Mouse (Mus musculus) Muller cell, postnatal 12 days (primary cell): ENCODE data around the gene Slc22a18.

Source experiments
- DNase-seq: peaks from one replicate; pipeline ENCODE4 v3.0.0-alpha.2; 2015; ENCODE audit errors: inconsistent ontology term

Gene Slc22a18

GRCm38 (mm10) chr7:143473347-143474101, at the start of gene Slc22a18:
TSS of gene Slc22a18 (plus strand) at chr7:143473736.
- no peak for DNase-seq

DNA sequence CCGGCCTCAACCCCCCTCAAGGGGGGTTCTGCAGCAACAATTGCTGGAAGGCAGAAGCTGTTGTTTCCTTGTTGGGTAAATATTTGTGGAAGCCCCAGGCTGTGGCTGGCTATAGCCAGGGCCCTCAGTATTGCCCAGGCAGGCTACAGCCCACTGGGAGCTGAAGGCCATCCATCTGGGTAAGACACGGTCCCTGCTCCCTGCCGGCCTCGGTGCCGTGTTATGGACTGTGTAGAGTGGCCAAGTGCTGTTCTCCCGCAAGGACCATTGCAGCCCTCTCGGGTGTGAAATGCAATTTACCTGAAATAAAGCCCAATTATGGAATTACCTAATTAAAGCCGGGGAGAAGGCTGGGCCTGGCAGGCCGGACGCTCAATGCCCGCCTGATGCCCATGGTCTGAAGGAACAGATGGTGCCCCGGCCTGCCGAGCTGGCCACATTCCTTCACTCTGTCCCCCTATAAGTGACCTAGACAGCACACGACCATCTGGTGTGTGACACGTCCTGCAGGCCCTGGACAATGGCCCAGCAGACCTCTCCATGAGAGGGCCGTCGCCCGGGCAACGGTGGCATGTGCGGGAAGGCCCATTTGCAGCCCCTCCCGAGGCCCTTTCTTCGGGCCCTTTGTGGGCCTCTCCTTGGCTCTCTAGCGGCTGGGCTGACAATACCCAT, 45.3 kb upstream of the Slc22a18 start:
- peak; percentile 88 for DNase-seq

DNA sequence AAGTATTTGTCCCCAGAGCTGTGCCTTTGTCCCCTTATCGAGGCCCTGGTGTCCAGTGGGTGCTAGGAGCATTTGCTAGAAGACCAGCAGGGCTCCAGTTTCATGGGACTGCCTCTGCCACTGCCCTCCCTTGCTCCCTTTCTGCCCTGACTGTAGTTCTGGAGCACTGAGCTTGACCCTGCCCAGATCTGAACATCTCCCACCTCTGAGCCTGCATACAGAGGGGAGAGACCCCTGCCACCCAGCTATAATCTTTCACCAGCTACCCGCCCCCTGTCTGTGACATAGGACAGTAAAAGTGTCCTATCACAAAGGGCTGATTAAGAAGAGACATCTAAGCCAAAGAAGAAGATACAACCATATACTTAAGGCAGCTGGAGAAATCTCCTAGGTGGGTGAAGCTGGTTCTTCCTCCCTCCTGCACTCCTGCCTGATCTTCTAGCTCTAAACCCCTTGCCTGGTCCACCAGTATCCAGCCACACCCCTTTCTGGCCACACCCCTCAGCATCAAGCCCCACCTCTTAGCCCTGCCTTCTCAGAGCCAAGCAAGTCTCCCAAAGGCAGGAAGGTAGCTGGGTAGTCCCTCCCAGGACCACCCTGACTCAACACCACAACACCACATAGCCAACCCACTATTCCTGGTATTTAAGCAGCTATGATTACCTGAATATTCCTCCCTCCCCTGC, 44.6 kb upstream of the Slc22a18 start:
- no peak for DNase-seq

- no peak for DNase-seq
Measured at GRCm38 (mm10) chr7:143432631-143433030, 40.9 kb upstream of the Slc22a18 start.

- peak; percentile 56 for DNase-seq
Measured at GRCm38 (mm10) chr7:143433331-143433730, 40.2 kb upstream of the Slc22a18 start.

DNA sequence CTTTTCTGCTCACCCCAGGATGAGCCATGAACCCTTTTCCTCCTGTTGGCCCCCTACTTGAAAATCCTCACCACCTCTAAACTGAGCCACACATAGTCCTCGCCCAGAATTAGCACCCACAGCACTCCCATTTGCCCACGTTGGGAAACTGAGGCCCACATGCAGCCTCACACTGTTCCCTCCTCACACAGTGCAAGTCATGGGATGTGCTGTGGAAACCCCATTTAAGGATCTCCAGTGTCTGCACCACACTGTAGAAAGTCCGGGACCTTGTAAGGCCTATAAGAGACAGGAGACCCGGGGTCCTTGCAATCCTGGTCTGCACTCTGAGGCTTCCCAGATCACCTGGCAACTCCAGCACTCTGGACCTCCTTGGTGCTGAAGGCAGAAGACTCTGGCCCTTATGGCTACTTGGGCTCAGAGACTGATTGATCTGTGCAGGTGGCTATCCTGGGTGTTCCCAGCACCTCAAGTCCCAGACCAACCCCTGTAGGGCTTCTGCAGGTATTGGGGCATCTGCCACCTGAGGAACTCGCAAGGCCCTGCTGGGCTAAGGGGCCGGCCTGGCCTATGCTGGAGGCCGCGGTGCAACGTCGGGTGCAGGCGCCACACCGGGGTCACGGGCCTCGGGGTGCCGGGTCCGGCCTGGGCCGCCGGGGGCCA, 36.2 kb upstream of the Slc22a18 start:
- no peak for DNase-seq

DNA sequence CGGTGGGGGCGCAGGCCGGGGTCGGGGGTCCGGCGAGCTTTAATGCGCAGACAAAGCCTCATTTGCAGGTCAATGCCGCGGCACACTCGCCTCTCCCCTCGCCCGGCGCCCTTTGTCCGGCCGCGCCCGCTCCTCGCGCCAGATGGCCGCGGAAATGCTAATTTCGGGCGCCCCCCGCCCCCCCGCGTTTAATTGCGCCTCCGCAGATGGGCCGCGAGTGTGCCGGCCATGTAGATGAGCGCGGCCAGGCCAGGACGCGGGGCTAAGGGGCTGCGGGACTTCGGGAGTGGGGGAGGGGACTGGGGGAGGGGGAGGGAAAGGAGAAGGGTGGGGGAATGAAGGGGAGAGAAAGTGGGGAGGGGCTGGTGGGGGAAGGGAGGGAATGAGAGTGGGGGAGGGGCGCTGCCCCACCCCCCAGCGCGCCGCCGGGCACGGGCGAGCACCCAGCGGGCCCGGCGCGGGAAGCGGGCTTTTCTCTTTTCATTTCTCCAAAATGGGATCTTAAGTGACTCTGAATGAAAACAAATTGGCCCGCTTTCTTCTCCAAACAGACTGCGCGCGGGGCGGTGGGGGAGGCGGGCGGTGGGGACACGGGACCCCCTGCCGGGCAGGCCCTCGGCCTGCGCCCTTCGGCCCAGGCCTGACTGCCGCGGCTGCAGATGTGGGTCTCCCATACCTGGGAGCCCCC, 35.5 kb upstream of the Slc22a18 start:
- peak; percentile 46 for DNase-seq

- no peak for DNase-seq
Measured at GRCm38 (mm10) chr7:143438965-143439364, 34.6 kb upstream of the Slc22a18 start.

DNA sequence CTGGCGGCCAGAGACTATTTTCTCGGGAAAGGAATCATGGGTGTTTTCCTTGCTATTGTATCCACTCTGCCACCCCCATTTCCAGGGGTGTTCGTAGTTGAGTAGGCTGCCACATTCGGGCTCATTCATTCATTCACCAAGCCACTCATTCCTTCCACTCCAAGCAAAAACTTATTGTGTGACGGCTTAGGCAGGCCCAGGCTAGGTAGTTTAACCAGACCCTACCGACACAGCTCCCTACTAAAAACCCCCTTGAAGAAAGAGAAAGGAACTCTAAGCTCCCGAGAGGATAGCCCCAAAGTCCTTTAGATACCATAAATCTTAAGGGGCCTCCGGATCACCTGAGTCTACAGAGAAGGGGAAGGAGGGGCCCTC, 29.0 kb upstream of the Slc22a18 start:
- no peak for DNase-seq

DNA sequence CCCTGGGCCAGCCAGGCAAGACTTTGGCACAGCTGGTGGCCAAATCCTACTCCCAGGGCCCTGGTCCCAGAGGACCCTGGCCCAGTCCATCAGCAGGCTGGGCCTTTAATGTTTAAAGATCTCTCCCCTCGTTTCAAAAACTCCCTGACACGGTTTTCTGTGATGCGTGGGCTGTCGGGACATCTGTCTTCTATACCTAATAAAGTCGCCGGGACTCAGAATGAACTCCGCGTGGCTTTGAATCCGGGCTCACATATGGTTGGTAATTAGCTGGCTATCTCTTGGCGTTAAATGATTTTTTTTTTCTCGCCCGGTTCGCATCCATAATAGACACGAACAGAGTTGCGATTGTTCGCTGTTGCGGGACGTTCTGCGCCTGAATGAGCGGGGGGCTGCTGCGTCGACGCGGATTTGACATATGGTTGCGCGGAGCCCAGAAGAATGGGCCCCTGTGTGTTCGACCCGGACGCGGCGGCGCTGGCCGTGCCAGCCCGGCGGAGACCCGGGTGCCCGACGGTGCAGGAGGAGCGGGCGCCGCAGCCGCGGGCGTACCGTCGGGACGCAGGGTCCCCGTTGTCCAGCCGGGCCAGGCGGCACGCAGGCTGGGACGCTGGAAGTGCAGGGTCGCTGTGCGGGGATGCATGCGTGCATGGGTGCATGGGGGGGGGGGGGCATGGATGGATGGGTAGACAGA, 28.4 kb upstream of the Slc22a18 start:
- DNase-seq, result no peak

- DNase-seq, result no peak
Measured at GRCm38 (mm10) chr7:143445651-143446460, 27.7 kb upstream of the Slc22a18 start.

GRCm38 (mm10) chr7:143447130-143447529, 26.4 kb upstream of the Slc22a18 start:
- DNase-seq, result no peak

DNA sequence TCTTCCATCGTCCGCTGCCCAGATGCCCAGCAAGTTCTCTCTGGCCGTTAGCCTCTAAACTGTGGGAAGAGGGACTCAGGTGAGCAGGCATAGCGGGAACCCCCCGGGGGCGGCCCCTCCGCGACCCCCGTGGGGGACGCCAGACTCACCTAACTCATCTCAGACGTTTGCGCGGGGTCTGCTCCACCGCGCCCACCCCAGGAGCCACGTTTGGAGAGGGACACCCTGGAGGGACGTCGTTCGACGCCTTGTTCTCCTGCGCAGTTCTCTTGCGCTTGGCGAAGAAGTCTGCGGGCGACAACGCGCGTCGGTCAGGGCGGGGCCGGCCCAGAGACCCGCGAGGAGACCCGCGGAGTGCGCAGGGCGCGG, 14.6 kb upstream of the Slc22a18 start:
- DNase-seq, result no peak

GRCm38 (mm10) chr7:143459332-143460211, 14.0 kb upstream of the Slc22a18 start:
- peak; percentile 35 for DNase-seq

DNA sequence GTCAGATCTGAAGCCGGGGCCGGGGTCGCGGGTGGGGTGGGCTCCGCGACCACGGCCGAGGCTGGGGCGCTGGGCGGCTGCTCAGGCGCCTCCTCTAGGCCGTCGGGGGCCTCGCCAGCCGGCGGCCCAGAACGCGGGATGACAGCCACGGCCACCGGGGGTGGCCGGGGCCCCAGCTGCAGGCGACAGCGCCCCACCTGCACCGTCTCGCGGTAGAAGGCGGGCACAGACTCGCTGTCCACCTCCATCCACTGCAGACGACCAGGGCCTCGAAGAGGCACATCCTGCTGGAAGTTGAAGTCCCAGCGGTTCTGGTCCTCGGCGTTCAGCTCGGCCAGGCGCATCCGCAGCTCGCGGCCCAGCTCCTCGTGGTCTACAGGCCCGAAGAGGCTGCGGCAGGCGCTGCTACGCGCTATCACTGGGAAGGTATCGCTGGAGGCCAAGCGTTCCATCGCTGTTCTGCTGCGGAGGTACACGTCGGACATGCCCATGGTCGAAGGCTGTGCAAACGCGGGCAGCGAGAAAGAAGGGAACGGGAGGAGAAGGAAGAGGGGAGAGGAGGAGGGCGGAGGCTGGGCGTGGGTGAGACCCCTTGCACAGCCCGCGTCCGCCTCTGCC, 13.2 kb upstream of the Slc22a18 start:
- DNase-seq, result no peak

DNA sequence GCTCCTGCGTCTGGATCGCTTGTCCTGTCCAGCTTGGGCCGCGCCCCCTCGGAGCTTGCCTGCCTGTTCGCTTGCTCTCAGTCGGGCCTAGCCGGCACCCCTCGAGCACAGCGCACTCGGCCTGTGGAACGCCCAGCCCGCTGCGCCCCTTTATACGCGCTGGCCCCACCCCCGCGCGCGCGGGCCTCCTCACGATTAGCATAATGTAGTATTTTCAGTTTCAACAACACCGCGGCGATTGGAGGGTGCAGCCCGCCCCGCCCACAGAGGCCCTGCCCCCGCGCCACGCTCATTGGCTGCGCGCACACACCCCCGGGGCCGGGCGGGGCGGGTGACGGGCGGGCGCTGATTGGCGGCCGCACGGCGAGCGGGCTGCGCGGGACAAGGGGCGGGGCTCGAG, 12.7 kb upstream of the Slc22a18 start, which contains the start of gene Cdkn1c:
Gene Cdkn1c, minus strand, starts transcription at position 177 of the 400 bp plus-strand sequence.
- peak; percentile 88 for DNase-seq

GRCm38 (mm10) chr7:143461294-143461870, 12.2 kb upstream of the Slc22a18 start:
- no peak for DNase-seq

GRCm38 (mm10) chr7:143461920-143462319, 11.6 kb upstream of the Slc22a18 start:
- no peak for DNase-seq
